Mouse (Mus musculus): ENCODE data around the gene Hist1h2bj. TPM values are rescaled to one million over a fixed set of nuclear protein-coding genes. Genes with fewer than 3 reads are reported as not detected.

Gene Hist1h2bj
- total and polyA plus RNA-seq, 3 experiments, result 4.7 to 2,032 TPM; not detected in 1

- H3K4me3 ChIP-seq (ENCODE audit: control insufficient read depth in 1 of 2, insufficient read depth in 1 of 2, low read depth in 2 of 2, low read length in 2 of 2), result peak overlapping the region; percentile 57 to 72
- H3K4me1 ChIP-seq (ENCODE audit: control insufficient read depth in 1 of 2, insufficient read depth in 2 of 2, low read length in 2 of 2), result peaks cover 0 to 9% of the 10 kb centered on the region in 2 experiments; a peak in 1 of 4 replicates
- peaks cover 0 to 11% of the 10 kb centered on the region in 2 experiments; a peak in 2 of 4 replicates for H3K36me3 ChIP-seq (ENCODE audit: control insufficient read depth in 1 of 2, insufficient read depth in 2 of 2, low read length in 2 of 2)
- H3K9ac ChIP-seq (ENCODE audit: control insufficient read depth, low read depth, low read length, poor library complexity, severe bottlenecking), result peak overlapping the region; percentile 57; the same call in 1 of the 2 replicates
- TF ChIP-seq MYC (IDR thresholded peaks at IDR 0.05; ENCODE audit: low read depth, low read length) (no peak), RCOR1 (IDR thresholded peaks at IDR 0.05; ENCODE audit: low read depth, low read length) (peak; percentile 35; the same call in 1 of the 2 replicates), MXI1 (IDR thresholded peaks at IDR 0.05; ENCODE audit: low read depth, low read length) (0 out of 2 replicates have a peak, but pooled peaks have one; percentile 16), EP300 (IDR thresholded peaks at IDR 0.05; ENCODE audit: low read depth in 1 of 2, low read length in 2 of 2) (no peak), RAD21 (IDR thresholded peaks at IDR 0.05; ENCODE audit: low read depth, low read length) (no peak)
- H3K79me2 ChIP-seq (ENCODE audit: control insufficient read depth, insufficient read depth, low read length, poor library complexity), result no peaks in the 10 kb centered on the region
- H3K9me3 ChIP-seq (replicated peaks; ENCODE audit: insufficient read depth, low read length), result no peaks in the 10 kb centered on the region
- DNase-seq (ENCODE audit: low read depth, low spot score), result no peak
- H3K27ac ChIP-seq (ENCODE audit: control insufficient read depth, low read depth, low read length), result no peak overlapping the region
- peaks cover 2 to 4% of the 10 kb centered on the region in 2 experiments; a peak in 3 of 4 replicates for H3K27me3 ChIP-seq (ENCODE audit: control insufficient read depth in 1 of 2, insufficient read depth in 2 of 2, low read length in 2 of 2)
Measured at GRCm38 (mm10) chr13:21994896-21995295, 48.1 kb upstream of the Hist1h2bj start.

DNA sequence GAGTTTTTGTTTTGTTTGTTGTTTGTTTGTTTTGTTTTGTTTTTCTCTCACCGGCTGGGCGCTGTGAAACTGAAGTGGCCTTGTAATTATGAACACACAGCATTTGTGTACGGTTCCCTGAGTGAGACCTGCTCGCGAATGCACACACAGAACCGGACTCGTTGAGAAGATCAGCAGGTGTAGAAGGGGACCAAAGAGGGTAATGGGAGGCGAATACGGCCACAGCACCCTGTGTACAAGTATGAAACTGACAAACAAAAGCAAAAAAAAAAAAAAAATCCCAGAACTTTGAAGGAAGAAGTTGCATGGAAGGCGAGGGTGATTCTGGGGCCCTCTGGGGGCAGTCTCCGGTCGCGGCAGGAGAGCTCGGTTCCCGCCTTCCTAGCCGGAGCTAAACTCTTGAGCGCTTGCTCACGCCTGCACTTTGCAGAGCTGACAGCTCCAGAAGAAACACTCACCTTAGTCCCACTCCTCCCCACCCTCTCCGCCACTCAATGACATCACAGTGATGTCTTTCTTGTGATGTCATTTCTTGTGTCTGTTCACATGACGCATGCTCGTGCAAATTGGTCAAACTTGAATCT is 47.6 kb upstream of the Hist1h2bj start:
- H3K4me3 ChIP-seq (ENCODE audit: control insufficient read depth in 1 of 2, insufficient read depth in 1 of 2, low read depth in 2 of 2, low read length in 2 of 2), result peak overlapping the region; percentile 57 to 72
- H3K27me3 ChIP-seq (ENCODE audit: control insufficient read depth in 1 of 2, insufficient read depth in 2 of 2, low read length in 2 of 2), result peaks cover 2 to 6% of the 10 kb centered on the region in 2 experiments; a peak in 3 of 4 replicates
- H3K9ac ChIP-seq (ENCODE audit: control insufficient read depth, low read depth, low read length, poor library complexity, severe bottlenecking), result peak overlapping the region; percentile 57
- TF ChIP-seq TBP (IDR thresholded peaks at IDR 0.05; ENCODE audit: low read depth, low read length) (0 out of 2 replicates have a peak, but pooled peaks have one; percentile 13), MAX (IDR thresholded peaks at IDR 0.05; ENCODE audit: low read length) (peak; percentile 4; the same call in 1 of the 2 replicates), ZNF384 (IDR thresholded peaks at IDR 0.05; ENCODE audit: low read depth, low read length) (peak; percentile 72), MXI1 (IDR thresholded peaks at IDR 0.05; ENCODE audit: low read depth, low read length) (no peak), USF1 (IDR thresholded peaks at IDR 0.05; ENCODE audit: low read depth, low read length) (no peak), ETS1 (IDR thresholded peaks at IDR 0.05; ENCODE audit: low read depth, low read length) (0 out of 2 replicates have a peak, but pooled peaks have one; percentile 41), MEF2A (IDR thresholded peaks at IDR 0.05; ENCODE audit: extremely low read depth, insufficient replicate concordance, low read depth, low read length, poor library complexity, severe bottlenecking) (no peak), GABPA (IDR thresholded peaks at IDR 0.05; ENCODE audit: low read depth, low read length) (no peak), TCF12 (IDR thresholded peaks at IDR 0.05; ENCODE audit: low read depth, low read length) (no peak), CTCF (IDR thresholded peaks at IDR 0.05 in 2 of 3, conservative IDR thresholded peaks at IDR 0.05 in 1 of 3; ENCODE audit: control insufficient read depth in 1 of 3, insufficient read depth in 1 of 3, low read depth in 2 of 3, low read length in 3 of 3, poor library complexity in 1 of 3, severe bottlenecking in 1 of 3) (peak in 1 of 3 experiments; percentile 23; a peak in 3 of 6 replicates), ZC3H11A (IDR thresholded peaks at IDR 0.05; ENCODE audit: low read depth, low read length) (no peak), NRF1 (IDR thresholded peaks at IDR 0.05; ENCODE audit: insufficient read depth, low read depth, low read length, poor library complexity, severe bottlenecking) (peak; percentile 51; the same call in 1 of the 2 replicates), RAD21 (IDR thresholded peaks at IDR 0.05; ENCODE audit: low read depth, low read length) (no peak)
- H3K36me3 ChIP-seq (ENCODE audit: control insufficient read depth in 1 of 2, insufficient read depth in 2 of 2, low read length in 2 of 2), result peaks cover 0 to 11% of the 10 kb centered on the region in 2 experiments; a peak in 2 of 4 replicates
- H3K27ac ChIP-seq (ENCODE audit: control insufficient read depth, low read depth, low read length), result no peak overlapping the region
- no peaks in the 10 kb centered on the region for H3K9me3 ChIP-seq (replicated peaks; ENCODE audit: insufficient read depth, low read length)
- DNase-seq (ENCODE audit: low read depth, low spot score), result peak; percentile 75
- peaks cover 0 to 9% of the 10 kb centered on the region in 2 experiments; a peak in 1 of 4 replicates for H3K4me1 ChIP-seq (ENCODE audit: control insufficient read depth in 1 of 2, insufficient read depth in 2 of 2, low read length in 2 of 2)
- no peaks in the 10 kb centered on the region for H3K79me2 ChIP-seq (ENCODE audit: control insufficient read depth, insufficient read depth, low read length, poor library complexity)

All from MEL (cell line).